Mouse (Mus musculus): Measurements from ENCODE around the gene Tectb. TPM values are rescaled to one million over a fixed set of nuclear protein-coding genes. Genes with fewer than 3 reads are reported as not detected.

The Tectb gene
- polyA plus RNA-seq, 1 experiment, result not detected

GRCm38 (mm10) chr19:55193717-55194394 is 13.3 kb downstream of the Tectb start:
- TF ChIP-seq POLR2A (IDR thresholded peaks at IDR 0.05; ENCODE audit: insufficient read depth, low read depth, low read length), result no peak
- TF ChIP-seq CTCF (IDR thresholded peaks at IDR 0.05; ENCODE audit: insufficient read depth, low read depth, low read length), result no peak
- WGBS, result 83% methylated on average over 11 of the region's 11 CpGs
- Histone ChIP-seq H3K4me1 (ENCODE audit: control insufficient read depth, insufficient read depth, low read length) (peaks cover 2% of the 10 kb centered on the region; the same call in 1 of the 2 replicates), H3K27ac (ENCODE audit: insufficient read depth, low read depth, low read length) (no peak overlapping the region), H3K4me3 (ENCODE audit: insufficient read depth, low read depth, low read length) (no peak overlapping the region)

GRCm38 (mm10) chr19:55194520-55195170 is 14.1 kb downstream of the Tectb start:
- no peak overlapping the region for H3K27ac ChIP-seq (ENCODE audit: insufficient read depth, low read depth, low read length)
- 78% methylated on average over 7 of the region's 7 CpGs for WGBS
- TF ChIP-seq POLR2A (IDR thresholded peaks at IDR 0.05; ENCODE audit: insufficient read depth, low read depth, low read length) (no peak), CTCF (IDR thresholded peaks at IDR 0.05; ENCODE audit: insufficient read depth, low read depth, low read length) (no peak)
- H3K4me1 ChIP-seq (ENCODE audit: control insufficient read depth, insufficient read depth, low read length), result peaks cover 2% of the 10 kb centered on the region; the same call in 1 of the 2 replicates
- H3K4me3 ChIP-seq (ENCODE audit: insufficient read depth, low read depth, low read length), result no peak overlapping the region

GRCm38 (mm10) chr19:55195574-55195973 is 15.0 kb downstream of the Tectb start:
- H3K4me3 ChIP-seq (ENCODE audit: insufficient read depth, low read depth, low read length), result no peak overlapping the region
- TF ChIP-seq CTCF (IDR thresholded peaks at IDR 0.05; ENCODE audit: insufficient read depth, low read depth, low read length) (no peak), POLR2A (IDR thresholded peaks at IDR 0.05; ENCODE audit: insufficient read depth, low read depth, low read length) (no peak)
- peaks cover 2% of the 10 kb centered on the region; the same call in 1 of the 2 replicates for H3K4me1 ChIP-seq (ENCODE audit: control insufficient read depth, insufficient read depth, low read length)
- 87% methylated on average over 3 of the region's 3 CpGs for WGBS
- no peak overlapping the region for H3K27ac ChIP-seq (ENCODE audit: insufficient read depth, low read depth, low read length)

- Histone ChIP-seq H3K4me3 (ENCODE audit: insufficient read depth, low read depth, low read length) (no peak overlapping the region), H3K27ac (ENCODE audit: insufficient read depth, low read depth, low read length) (no peak overlapping the region), H3K4me1 (ENCODE audit: control insufficient read depth, insufficient read depth, low read length) (peaks cover 2% of the 10 kb centered on the region; the same call in 1 of the 2 replicates)
- 34% methylated on average over 5 of the region's 5 CpGs for WGBS
- TF ChIP-seq POLR2A (IDR thresholded peaks at IDR 0.05; ENCODE audit: insufficient read depth, low read depth, low read length) (no peak), CTCF (IDR thresholded peaks at IDR 0.05; ENCODE audit: insufficient read depth, low read depth, low read length) (no peak)
Observed at GRCm38 (mm10) chr19:55198303-55198702, 17.8 kb downstream of the Tectb start.

- no peak overlapping the region for H3K27ac ChIP-seq (ENCODE audit: insufficient read depth, low read depth, low read length)
- 38% methylated on average over 8 of the region's 8 CpGs for WGBS
- H3K4me1 ChIP-seq (ENCODE audit: control insufficient read depth, insufficient read depth, low read length), result no peaks in the 10 kb centered on the region
Observed at GRCm38 (mm10) chr19:55206482-55207138, 26.1 kb downstream of the Tectb start.

GRCm38 (mm10) chr19:55207205-55207604 is 26.7 kb downstream of the Tectb start:
- no peak for TF ChIP-seq CTCF (IDR thresholded peaks at IDR 0.05; ENCODE audit: insufficient read depth, low read depth, low read length)
- no peak for TF ChIP-seq POLR2A (IDR thresholded peaks at IDR 0.05; ENCODE audit: insufficient read depth, low read depth, low read length)
- Histone ChIP-seq H3K27ac (ENCODE audit: insufficient read depth, low read depth, low read length) (no peak overlapping the region), H3K4me3 (ENCODE audit: insufficient read depth, low read depth, low read length) (no peak overlapping the region), H3K4me1 (ENCODE audit: control insufficient read depth, insufficient read depth, low read length) (no peaks in the 10 kb centered on the region)
- WGBS, result 66% methylated on average over 6 of the region's 6 CpGs

More at GRCm38 (mm10) chr19:55206482-55207138, 26.1 kb downstream of the Tectb start:
- no peak for TF ChIP-seq CTCF (IDR thresholded peaks at IDR 0.05; ENCODE audit: insufficient read depth, low read depth, low read length)
- no peak for TF ChIP-seq POLR2A (IDR thresholded peaks at IDR 0.05; ENCODE audit: insufficient read depth, low read depth, low read length)
- no peak overlapping the region for H3K4me3 ChIP-seq (ENCODE audit: insufficient read depth, low read depth, low read length)

- no peak overlapping the region for H3K27ac ChIP-seq (ENCODE audit: insufficient read depth, low read depth, low read length)
- WGBS, result 73% methylated on average over 25 of the region's 25 CpGs
- H3K4me1 ChIP-seq (ENCODE audit: control insufficient read depth, insufficient read depth, low read length), result no peaks in the 10 kb centered on the region
- TF ChIP-seq POLR2A (IDR thresholded peaks at IDR 0.05; ENCODE audit: insufficient read depth, low read depth, low read length), result no peak
- TF ChIP-seq CTCF (IDR thresholded peaks at IDR 0.05; ENCODE audit: insufficient read depth, low read depth, low read length), result no peak
- no peak overlapping the region for H3K4me3 ChIP-seq (ENCODE audit: insufficient read depth, low read depth, low read length)
Observed at GRCm38 (mm10) chr19:55207746-55208538, 27.4 kb downstream of the Tectb start.

GRCm38 (mm10) chr19:55208654-55209053 is 28.1 kb downstream of the Tectb start:
- Histone ChIP-seq H3K27ac (ENCODE audit: insufficient read depth, low read depth, low read length) (no peak overlapping the region), H3K4me1 (ENCODE audit: control insufficient read depth, insufficient read depth, low read length) (peaks cover 4% of the 10 kb centered on the region; the same call in 1 of the 2 replicates), H3K4me3 (ENCODE audit: insufficient read depth, low read depth, low read length) (no peak overlapping the region)
- no peak for TF ChIP-seq CTCF (IDR thresholded peaks at IDR 0.05; ENCODE audit: insufficient read depth, low read depth, low read length)
- no peak for TF ChIP-seq POLR2A (IDR thresholded peaks at IDR 0.05; ENCODE audit: insufficient read depth, low read depth, low read length)
- WGBS, result 74% methylated on average over 4 of the region's 4 CpGs
